ENCODE assay signal across 14 mouse cellular contexts in the genomic region with DNA sequence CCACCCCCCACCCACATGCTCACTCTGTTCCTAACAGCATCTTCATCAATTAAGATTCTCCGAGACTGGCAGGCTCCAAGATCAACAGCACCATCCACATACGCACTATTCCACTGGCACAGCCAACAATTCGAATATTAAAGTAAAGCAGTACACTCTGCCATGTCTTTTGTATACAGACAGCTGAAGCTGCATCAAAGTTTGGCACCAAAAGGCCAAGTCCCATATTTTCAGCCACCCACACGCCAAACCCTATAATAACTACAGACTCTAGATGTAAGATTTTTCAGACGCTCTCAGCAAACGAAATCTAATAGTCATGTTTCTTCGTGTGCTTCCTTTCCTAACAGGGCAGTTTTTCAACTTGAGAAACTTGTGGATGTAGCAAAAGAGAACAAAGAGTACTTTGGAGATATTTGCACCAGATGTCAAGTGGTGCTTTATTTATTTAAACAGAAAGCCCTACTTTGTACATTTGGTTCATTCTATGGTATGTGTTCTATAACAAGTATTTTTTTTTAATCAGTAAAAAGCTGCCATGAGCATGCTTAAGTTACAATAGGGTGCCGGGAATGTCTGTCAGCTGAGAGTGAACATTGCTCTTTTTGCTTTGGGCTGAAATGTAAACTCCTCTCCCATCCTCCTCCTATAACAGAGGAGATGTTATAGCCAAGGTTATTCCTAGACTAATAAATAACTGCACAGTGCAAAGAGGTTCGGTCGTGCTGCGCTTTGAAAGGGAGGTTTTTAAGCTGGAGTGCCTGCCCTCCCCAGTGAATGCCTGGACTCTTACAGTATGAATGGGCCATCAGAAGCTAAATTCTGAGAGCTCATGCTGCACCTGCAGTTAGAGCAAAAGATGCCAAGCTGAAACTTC.
DNase-seq lines count a peak whose midpoint lies in the region; ATAC-seq and TF ChIP-seq lines count a peak whose summit lies in the region.
"Had no signal": no experiment of that assay in that cellular context is flagged by ENCODE, and none has a peak within 500 bp of the region (broad histone marks: within the 10 kb centered on the region; RNA-seq: fewer than 3 reads in every experiment).

No protein-coding gene starts in this region.

- no peak overlapping the region for H3K4me3 ChIP-seq in kidney, embryonic 15.5 days (replicated peaks)
- H3K4me3 ChIP-seq in forebrain, embryonic 16.5 days (replicated peaks; ENCODE audit: low read length): no peak overlapping the region
- H3K4me3 ChIP-seq in heart, adult 2 months: no peak overlapping the region
- H3K4me3 ChIP-seq: liver, embryonic 13.5 days; myocyte had no signal

- H3K4me2 ChIP-seq in kidney, embryonic 15.5 days: no peak overlapping the region
- H3K4me2 ChIP-seq in forebrain, embryonic 16.5 days (ENCODE audit: low read length): no peak overlapping the region
- H3K4me2 ChIP-seq: liver, embryonic 13.5 days had no signal

- H3K79me2 ChIP-seq in heart, adult 2 months (replicated peaks; ENCODE audit: control insufficient read depth, insufficient read depth, low read length): no peaks in the 10 kb centered on the region

- no peak for TF ChIP-seq POLR2A in heart, adult 2 months (IDR thresholded peaks at IDR 0.05; ENCODE audit: insufficient read depth, low read depth, low read length)

- DNase-seq in kidney, postnatal 14 days: no peak
- DNase-seq in layer of hippocampus, adult 8-10 months (ENCODE audit: low spot score in 2 of 2): peak; percentile 78 to 81
- DNase-seq in right cerebral cortex, postnatal 14 days: peak; percentile 8
- no peak for DNase-seq in ovary, postnatal 10 days (ENCODE audit: low spot score)
- DNase-seq in heart, adult 18-20 months: no peak
- DNase-seq in heart, adult 2 months: no peak
- DNase-seq: adrenal gland, postnatal 10 days; embryo, embryonic 11 days; kidney, adult 18-20 months; liver, embryonic 13.5 days had no signal

- H3K9ac ChIP-seq in kidney, embryonic 15.5 days: no peak overlapping the region
- H3K9ac ChIP-seq in forebrain, embryonic 16.5 days (replicated peaks; ENCODE audit: low read depth, low read length): no peak overlapping the region
- H3K9ac ChIP-seq in heart, adult 2 months (ENCODE audit: low read depth, low read length): no peak overlapping the region
- H3K9ac ChIP-seq: liver, embryonic 13.5 days had no signal

- TF ChIP-seq EP300 in heart, adult 2 months (IDR thresholded peaks at IDR 0.05; ENCODE audit: insufficient read depth, low read depth, low read length): no peak

- no peaks in the 10 kb centered on the region for H3K27me3 ChIP-seq in kidney, embryonic 15.5 days
- H3K27me3 ChIP-seq in forebrain, embryonic 16.5 days (replicated peaks; ENCODE audit: control insufficient read depth, insufficient read depth, low read length): no peaks in the 10 kb centered on the region
- no peaks in the 10 kb centered on the region for H3K27me3 ChIP-seq in heart, adult 2 months (ENCODE audit: control insufficient read depth, insufficient read depth, low read length)
- H3K27me3 ChIP-seq: CH12.LX; liver, embryonic 13.5 days had no signal

- H3K4me1 ChIP-seq in kidney, embryonic 15.5 days: no peaks in the 10 kb centered on the region
- H3K4me1 ChIP-seq in forebrain, embryonic 16.5 days (replicated peaks; ENCODE audit: control insufficient read depth, insufficient read depth, low read length): peaks cover 10% of the 10 kb centered on the region; the same call in 1 of the 2 replicates
- no peaks in the 10 kb centered on the region for H3K4me1 ChIP-seq in heart, adult 2 months (ENCODE audit: control insufficient read depth, insufficient read depth, low read length)
- H3K4me1 ChIP-seq: liver, embryonic 13.5 days had no signal

- no peaks in the 10 kb centered on the region for H3K9me3 ChIP-seq in kidney, embryonic 15.5 days (replicated peaks)
- H3K9me3 ChIP-seq in forebrain, embryonic 16.5 days (ENCODE audit: control insufficient read depth, low read length): no peaks in the 10 kb centered on the region
- H3K9me3 ChIP-seq: liver, embryonic 13.5 days had no signal

- WGBS in kidney, embryonic 15.5 days: 51% methylated on average over 11 of the region's 11 CpGs
- WGBS in forebrain, embryonic 16.5 days: 46% methylated on average over 11 of the region's 11 CpGs
- 79% methylated on average over 11 of the region's 11 CpGs for WGBS in heart, adult 2 months

- H3K27ac ChIP-seq in kidney, embryonic 15.5 days: no peak overlapping the region
- H3K27ac ChIP-seq in forebrain, embryonic 16.5 days (ENCODE audit: low read length): peak overlapping the region; percentile 80
- H3K27ac ChIP-seq in heart, adult 2 months: no peak overlapping the region
- H3K27ac ChIP-seq: liver, embryonic 13.5 days had no signal

- intact Hi-C loops in heart, adult 2 months (cut with DNase I): no loop called here

- no peaks in the 10 kb centered on the region for H3K36me3 ChIP-seq in kidney, embryonic 15.5 days
- H3K36me3 ChIP-seq in forebrain, embryonic 16.5 days (ENCODE audit: control insufficient read depth, insufficient read depth): no peaks in the 10 kb centered on the region
- H3K36me3 ChIP-seq in heart, adult 2 months (ENCODE audit: control insufficient read depth, insufficient read depth, low read length): no peaks in the 10 kb centered on the region
- H3K36me3 ChIP-seq: liver, embryonic 13.5 days had no signal

- ATAC-seq in kidney, embryonic 15.5 days (replicated peaks; ENCODE audit: low FRiP score): 0 out of 2 replicates have a peak, but pooled peaks have one; percentile 22
- ATAC-seq in forebrain, embryonic 16.5 days: peak; percentile 95

- no peak for TF ChIP-seq CTCF in heart, adult 2 months (IDR thresholded peaks at IDR 0.05)

Comparison
In these comparisons a context has a peak if more than half of its experiments do, and no peak if none do; other contexts are left out.
1. DNase-seq: peak in layer of hippocampus, adult 8-10 months (2 of 2) and right cerebral cortex, postnatal 14 days (single experiment); none in kidney, postnatal 14 days (single experiment), ovary, postnatal 10 days (single experiment), heart, adult 18-20 months (0 of 2) and heart, adult 2 months (0 of 2).